Mouse (Mus musculus) kidney, adult 9 months (tissue): ENCODE data around the gene Bahcc1.

ENCODE experiments used
- DNase-seq: peaks from one replicate; pipeline ENCODE4 v3.0.0; 2022

The Bahcc1 gene

DNA sequence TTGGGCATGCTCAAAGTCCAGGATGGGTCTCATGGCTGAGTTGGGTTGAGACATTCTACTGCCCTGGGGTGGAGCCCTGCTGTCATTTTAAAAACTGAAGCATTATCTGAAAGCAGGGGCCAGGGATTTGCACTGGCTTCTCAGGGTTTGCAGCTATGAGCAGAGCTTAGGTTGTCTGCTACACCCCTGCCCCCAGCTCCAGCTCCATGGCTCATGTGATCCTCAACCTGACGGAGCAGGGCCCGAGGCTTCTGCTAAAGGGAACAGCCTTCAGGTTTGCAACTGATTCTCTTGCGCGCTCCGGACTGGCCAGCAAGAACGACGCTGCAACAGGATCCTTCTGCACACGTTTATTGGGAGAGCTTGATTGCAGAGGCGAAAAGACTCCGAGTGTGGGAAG lies 87.4 kb downstream of the Bahcc1 start:
- DNase-seq = no peak

DNA sequence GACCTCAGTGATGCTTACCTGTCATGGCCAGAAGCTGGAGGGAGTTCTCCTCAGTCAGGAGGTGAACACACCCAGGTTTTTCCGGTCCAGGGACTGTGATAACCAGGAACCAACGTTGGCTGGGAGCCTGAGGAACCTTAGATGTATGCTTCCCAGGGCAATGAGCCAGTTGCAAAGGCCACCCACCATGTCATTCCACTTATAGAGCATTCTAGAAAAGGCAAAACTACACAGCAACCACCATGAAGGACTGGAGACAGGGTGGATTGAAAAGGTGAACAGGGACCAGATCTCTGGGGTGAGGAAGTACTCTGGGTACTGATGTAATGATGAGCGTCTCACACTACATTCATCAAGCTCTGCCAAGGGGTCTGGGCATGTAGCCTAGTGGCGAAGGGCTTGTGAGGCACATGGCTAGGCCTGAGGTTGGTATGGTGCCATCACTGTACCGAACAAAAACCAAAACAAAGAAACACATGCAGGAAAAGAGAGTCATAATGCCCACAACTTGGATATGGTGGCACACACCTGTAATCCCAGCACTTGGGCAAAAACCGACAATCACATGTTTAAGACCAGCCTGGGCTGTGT lies 102.8 kb downstream of the Bahcc1 start:
- no peak for DNase-seq

DNA sequence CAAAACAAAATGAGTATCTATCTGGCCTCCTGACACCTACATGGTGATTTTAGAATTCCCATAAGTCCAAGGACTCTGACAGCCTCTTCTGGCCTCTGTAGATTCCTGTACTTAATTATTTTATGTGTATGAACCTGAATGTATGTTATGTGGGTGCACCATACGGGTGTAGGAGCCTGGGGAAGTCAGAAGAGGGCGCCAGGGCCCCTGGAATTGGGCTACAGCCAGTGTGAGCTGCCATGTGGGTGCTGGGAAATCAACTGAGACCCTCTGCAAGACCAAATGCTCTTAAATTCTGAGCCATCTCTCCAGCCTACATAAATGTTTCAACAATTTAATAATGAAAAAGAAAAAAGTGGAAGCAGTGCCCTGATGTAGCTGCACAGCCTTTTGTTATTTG lies 104.7 kb downstream of the Bahcc1 start:
- no peak for DNase-seq

DNA sequence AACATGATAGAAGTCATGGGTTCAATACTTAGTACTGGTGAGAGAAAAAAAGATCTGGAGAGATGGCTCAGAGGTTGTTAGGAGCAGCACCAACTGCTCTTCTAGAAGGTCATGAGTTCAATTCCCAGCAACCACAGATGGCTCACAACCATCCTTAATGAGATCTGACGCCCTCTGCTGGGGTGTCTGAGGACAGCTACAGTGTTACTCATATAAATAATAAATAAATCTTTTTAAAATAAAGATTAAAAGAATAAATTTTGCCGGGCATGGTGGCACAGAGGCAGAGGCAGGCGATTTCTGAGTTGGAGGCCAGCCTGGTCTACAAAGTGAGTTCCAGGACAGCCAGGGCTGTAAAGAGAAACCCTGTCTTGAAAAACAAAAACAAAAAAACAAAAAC lies 106.0 kb downstream of the Bahcc1 start:
- DNase-seq = no peak

DNA sequence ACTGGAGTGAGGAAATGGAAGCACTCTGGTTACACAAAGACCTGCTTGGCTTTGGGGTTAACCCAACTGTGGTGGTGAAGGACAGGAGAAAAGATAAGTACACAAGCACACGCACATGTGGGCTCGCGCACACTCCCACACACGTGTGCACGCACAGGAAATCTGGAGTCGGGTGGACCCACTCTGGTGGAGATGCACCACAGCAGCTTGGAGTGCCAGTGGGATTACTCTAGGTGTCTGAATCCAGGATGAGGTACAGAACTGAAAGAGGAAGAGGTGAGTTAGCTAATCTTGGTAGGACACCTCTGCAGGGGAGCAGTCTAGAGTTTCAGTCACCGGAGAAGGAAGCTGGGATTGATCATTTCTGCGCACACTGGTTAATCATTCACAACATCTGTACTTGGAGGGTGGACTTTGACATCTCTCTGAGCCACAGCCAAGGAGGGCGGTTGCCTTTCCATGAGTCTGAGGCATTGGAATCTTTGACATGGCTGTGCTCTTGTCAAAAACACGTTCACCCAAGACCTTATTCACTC lies 107.3 kb downstream of the Bahcc1 start:
- DNase-seq = peak; percentile 95

DNA sequence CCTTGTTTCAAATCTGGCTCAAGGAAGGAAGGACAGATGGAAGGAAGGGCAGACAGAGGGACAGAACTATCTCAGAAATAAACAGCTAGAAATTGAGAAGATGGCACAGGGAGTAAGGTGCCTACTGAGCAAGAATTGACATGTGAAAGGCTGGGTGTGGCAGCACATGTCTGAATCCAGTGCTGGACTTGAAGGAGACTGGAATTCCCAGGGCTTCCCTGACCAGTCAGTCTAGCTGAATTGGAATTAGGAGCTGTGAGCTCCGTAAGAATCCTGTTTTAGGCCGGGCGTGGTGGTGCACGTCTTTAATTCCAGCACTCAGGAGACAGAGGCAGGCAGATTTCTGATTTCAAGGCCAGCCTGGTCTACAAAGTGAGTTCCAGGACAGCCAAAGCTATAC lies 108.9 kb downstream of the Bahcc1 start:
- DNase-seq = no peak
